ENCODE assay signal across 8 mouse cellular contexts in genomic region chr5:139128476-139129065, GRCm38 (mm10). TPM values are rescaled to one million over a fixed set of nuclear protein-coding genes. Genes with fewer than 3 reads are reported as not detected.
DNase-seq lines count a peak whose midpoint lies in the region; ATAC-seq and TF ChIP-seq lines count a peak whose summit lies in the region.

No protein-coding gene starts in this region.

- peaks cover 19% of the 10 kb centered on the region for H3K27me3 ChIP-seq in heart, embryonic 13.5 days (replicated peaks)
- H3K27me3 ChIP-seq in forebrain, postnatal 0 days (ENCODE audit: insufficient read depth, low read length): no peaks in the 10 kb centered on the region
- H3K27me3 ChIP-seq in liver, embryonic 15.5 days: peaks cover 30% of the 10 kb centered on the region

- TF ChIP-seq CTCF in forebrain, postnatal 0 days (IDR thresholded peaks at IDR 0.05; ENCODE audit: low read depth): peak; percentile 40

- 47% methylated on average over 12 of the region's 12 CpGs for WGBS in heart, embryonic 13.5 days
- 23% methylated on average over 12 of the region's 12 CpGs for WGBS in forebrain, postnatal 0 days
- WGBS in liver, embryonic 15.5 days (ENCODE audit: insufficient replicate concordance): 41% methylated on average over 12 of the region's 12 CpGs

- no peaks in the 10 kb centered on the region for H3K36me3 ChIP-seq in heart, embryonic 13.5 days
- H3K36me3 ChIP-seq in forebrain, postnatal 0 days (ENCODE audit: insufficient read depth): peaks cover 10% of the 10 kb centered on the region; the same call in 1 of the 2 replicates
- H3K36me3 ChIP-seq in liver, embryonic 15.5 days (replicated peaks): no peaks in the 10 kb centered on the region

- no peak for ATAC-seq in heart, embryonic 13.5 days (ENCODE audit: extremely low read depth, insufficient number of reproducible peaks, low FRiP score, low TSS enrichment)
- ATAC-seq in forebrain, postnatal 0 days: no peak
- no peak for ATAC-seq in liver, embryonic 15.5 days (ENCODE audit: insufficient read depth)
- no peak for ATAC-seq in erythroblast, adult 5-6 weeks (replicated peaks; ENCODE audit: low FRiP score, poor library complexity, severe bottlenecking)

- peak overlapping the region; percentile 64 for H3K4me3 ChIP-seq in heart, embryonic 13.5 days
- H3K4me3 ChIP-seq in forebrain, postnatal 0 days (ENCODE audit: low read depth, low read length): peak overlapping the region; percentile 60
- H3K4me3 ChIP-seq in liver, embryonic 15.5 days (replicated peaks): peak overlapping the region; percentile 38; the same call in 1 of the 2 replicates

- H3K4me2 ChIP-seq in heart, embryonic 13.5 days: peak overlapping the region; percentile 90
- H3K4me2 ChIP-seq in forebrain, postnatal 0 days (ENCODE audit: low read depth): peak overlapping the region; percentile 59
- H3K4me2 ChIP-seq in liver, embryonic 15.5 days: peak overlapping the region; percentile 64

- peaks cover 6% of the 10 kb centered on the region for H3K4me1 ChIP-seq in heart, embryonic 13.5 days
- peaks cover 18% of the 10 kb centered on the region for H3K4me1 ChIP-seq in forebrain, postnatal 0 days (ENCODE audit: insufficient read depth)
- H3K4me1 ChIP-seq in liver, embryonic 15.5 days (replicated peaks): no peaks in the 10 kb centered on the region; the same call in 1 of the 2 replicates

- H3K27ac ChIP-seq in heart, embryonic 13.5 days (replicated peaks): no peak overlapping the region
- H3K27ac ChIP-seq in forebrain, postnatal 0 days (ENCODE audit: low read depth, low read length): peak overlapping the region; percentile 88
- no peak overlapping the region for H3K27ac ChIP-seq in liver, embryonic 15.5 days (replicated peaks)

- H3K9ac ChIP-seq in heart, embryonic 13.5 days: peak overlapping the region; percentile 88
- peak overlapping the region; percentile 80 for H3K9ac ChIP-seq in forebrain, postnatal 0 days
- H3K9ac ChIP-seq in liver, embryonic 15.5 days: no peak overlapping the region

- no peak for DNase-seq in heart, adult 11 months
- DNase-seq in brain, adult 2 months (ENCODE audit: low read depth, low spot score): peak; percentile 68
- peak; percentile 48 for DNase-seq in forebrain, postnatal 0 days
- DNase-seq in kidney, adult 18-20 months: no peak
- no peak for DNase-seq in urinary bladder, postnatal 4 days (ENCODE audit: low spot score in 2 of 2)

- no peaks in the 10 kb centered on the region for H3K9me3 ChIP-seq in heart, embryonic 13.5 days
- H3K9me3 ChIP-seq in forebrain, postnatal 0 days (ENCODE audit: low read length): no peaks in the 10 kb centered on the region
- H3K9me3 ChIP-seq in liver, embryonic 15.5 days (replicated peaks): no peaks in the 10 kb centered on the region

RNA-seq across cellular contexts. Expression of gene Prkar1b, which starts 21.2 kb away (rescaled TPM):
- polyA plus RNA-seq in heart, embryonic 13.5 days (2015; fragmentation: Nextera tagmentation; extraction: Ambion mirVana): 9.4 and 11.5 TPM in 2 replicates
- total RNA-seq in forebrain, postnatal 0 days (2014; rRNA removed): 253 and 303 TPM in 2 replicates
- polyA plus RNA-seq in forebrain, postnatal 0 days (2015; fragmentation: Nextera tagmentation; extraction: Ambion mirVana): 361 and 392 TPM in 2 replicates
- polyA plus RNA-seq in liver, embryonic 15.5 days (2015; fragmentation: Nextera tagmentation; extraction: Ambion mirVana): 1.0 and 1.1 TPM in 2 replicates
- total RNA-seq in erythroblast, adult 5-6 weeks (2015; ENCODE audit: low replicate concordance): 1.0 TPM in 1 of 2 replicates, not detected in the other
- total RNA-seq in erythroblast, adult 5-6 weeks (2017; ENCODE audit: low replicate concordance): not detected in 2 replicates

RNA-seq across cellular contexts. Expression of gene Dnaaf5, which starts 21.5 kb away (rescaled TPM):
- 5.6 and 5.8 TPM in 2 replicates for polyA plus RNA-seq in heart, embryonic 13.5 days (2015; fragmentation: Nextera tagmentation; extraction: Ambion mirVana)
- 9.4 and 12.5 TPM in 2 replicates for total RNA-seq in forebrain, postnatal 0 days (2014; rRNA removed)
- 2.0 and 2.6 TPM in 2 replicates for polyA plus RNA-seq in forebrain, postnatal 0 days (2015; fragmentation: Nextera tagmentation; extraction: Ambion mirVana)
- polyA plus RNA-seq in liver, embryonic 15.5 days (2015; fragmentation: Nextera tagmentation; extraction: Ambion mirVana): 2.4 and 2.5 TPM in 2 replicates
- total RNA-seq in erythroblast, adult 5-6 weeks (2015; ENCODE audit: low replicate concordance): 1.5 and 2.7 TPM in 2 replicates
- total RNA-seq in erythroblast, adult 5-6 weeks (2017; ENCODE audit: low replicate concordance): 1.4 and 2.8 TPM in 2 replicates

Comparison
In these comparisons a context has a peak if more than half of its experiments do, and no peak if none do; other contexts are left out.
1. DNase-seq: peak in brain, adult 2 months (single experiment) and forebrain, postnatal 0 days (single experiment); none in heart, adult 11 months (single experiment), kidney, adult 18-20 months (single experiment) and urinary bladder, postnatal 4 days (0 of 2).
2. RNA of gene Prkar1b, which starts 21.2 kb away (polyA plus RNA-seq): 361 to 392 TPM in forebrain, postnatal 0 days; 9.4 to 11.5 TPM in heart, embryonic 13.5 days and 1.0 to 1.1 TPM in liver, embryonic 15.5 days; every median in the first group is over 10 times any median in the second.
3. Peak in every context shown above with its lines, with median percentiles within 50 percentile points of each other: H3K4me2 ChIP-seq and H3K4me3 ChIP-seq.